Mouse (Mus musculus): ENCODE results near the gene Phkg1. TPM values are rescaled to one million over a fixed set of nuclear protein-coding genes. Genes with fewer than 3 reads are reported as not detected.

Gene Phkg1
- polyA plus RNA-seq, 2 experiments from 2014 or later, result 0.49 TPM; not detected in 1

Other genes starting within 250 kb of the Phkg1 start
- 1 to 10 TPM; 3.2 to 3.3 TPM for gene Zfp11, start 228.4 kb downstream of the Phkg1 start, polyA plus RNA-seq (2017; shearing (Covaris generic))
- gene Sept14, start 190.0 kb downstream of the Phkg1 start, polyA plus RNA-seq (2017; shearing (Covaris generic)), result under 1 TPM in 1 of 2 experiments, not detected in 1; 0.29 TPM
- gene Mrps17, start 183.1 kb downstream of the Phkg1 start, polyA plus RNA-seq (2017; shearing (Covaris generic)), result 100 to 1,000 TPM; 117 to 121 TPM
- 10 to 100 TPM; 65.5 to 74.7 TPM for gene Nipsnap2, start 173.5 kb downstream of the Phkg1 start, polyA plus RNA-seq (2017; shearing (Covaris generic))
- 10 to 100 TPM; 55.0 to 73.8 TPM for gene Psph, start 111.1 kb downstream of the Phkg1 start, polyA plus RNA-seq (2017; shearing (Covaris generic))
- 10 to 100 TPM; 12.3 to 17.1 TPM for gene Sumf2, start 51.6 kb downstream of the Phkg1 start, polyA plus RNA-seq (2017; shearing (Covaris generic))
- gene Chchd2, start 11.1 kb downstream of the Phkg1 start, polyA plus RNA-seq (2017; shearing (Covaris generic)), result 100 to 1,000 TPM; 408 to 480 TPM
- 1 to 10 TPM; 1.0 to 3.1 TPM for gene Zbed5, start 2.8 kb downstream of the Phkg1 start, polyA plus RNA-seq (2017; shearing (Covaris generic))
- gene Nupr1l, start 10.0 kb upstream of the Phkg1 start, polyA plus RNA-seq (2017; shearing (Covaris generic)), result not detected
- gene Vkorc1l1, start 43.4 kb upstream of the Phkg1 start, polyA plus RNA-seq (2017; shearing (Covaris generic)), result 1 to 10 TPM; 4.8 to 6.6 TPM
- gene Gusb, start 104.5 kb upstream of the Phkg1 start, polyA plus RNA-seq (2017; shearing (Covaris generic)), result 10 to 100 TPM; 46.3 to 48.2 TPM
- 100 to 1,000 TPM in 1 of 2 experiments, 10 to 100 TPM in 1; 88.6 to 112 TPM for gene Asl, start 130.7 kb upstream of the Phkg1 start, polyA plus RNA-seq (2017; shearing (Covaris generic))
- 10 to 100 TPM; 43.7 to 70.6 TPM for gene Crcp, start 130.7 kb upstream of the Phkg1 start, polyA plus RNA-seq (2017; shearing (Covaris generic))
- 1 to 10 TPM; 1.4 to 3.1 TPM for gene Tpst1, start 174.8 kb upstream of the Phkg1 start, polyA plus RNA-seq (2017; shearing (Covaris generic))
- gene Kctd7, start 246.3 kb upstream of the Phkg1 start, polyA plus RNA-seq (2017; shearing (Covaris generic)), result 1 to 10 TPM; 2.6 to 3.2 TPM

Measured in activated CD4-positive, CD25-positive, alpha-beta regulatory T cell, adult 4 months (primary cell).